Mouse (Mus musculus): ENCODE measurements at regions not wholly inside any gene's neighbourhood (a gene's known extent, or its start where the extent isn't known, plus 50 kb on each side); places are given as distances from the start of the nearest gene placed in this dataset.

DNA sequence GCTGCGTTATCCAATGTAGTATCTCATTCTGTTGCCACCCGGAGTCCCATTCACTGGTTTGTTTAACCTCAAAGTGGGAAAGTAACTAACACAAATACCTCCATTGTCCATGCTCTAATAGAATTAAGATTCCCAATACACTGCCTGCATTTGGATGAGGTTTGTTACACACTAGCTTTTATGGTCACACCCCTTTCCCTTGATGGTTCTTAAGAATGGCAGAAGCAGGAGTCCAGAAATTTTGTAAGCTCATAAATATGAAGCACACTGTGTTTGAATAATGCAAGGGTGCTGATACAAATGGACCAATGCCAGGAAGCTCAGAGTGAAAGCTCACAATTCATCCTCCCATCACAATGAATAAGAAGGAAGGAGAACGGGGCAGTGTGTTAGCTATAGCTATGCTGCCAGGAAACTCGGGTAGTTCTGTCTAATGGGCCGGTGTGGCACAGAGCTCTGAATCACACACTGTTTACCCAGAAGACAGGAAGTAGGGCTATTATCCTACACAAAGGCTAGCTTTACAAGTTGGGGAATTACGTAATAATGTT is 227.0 kb downstream of the Tmem161b start:
- 61% methylated on average over 6 of the region's 6 CpGs for WGBS
- Histone ChIP-seq H3K4me3 (ENCODE audit: low read depth, low read length) (no peak overlapping the region), H3K27me3 (ENCODE audit: control insufficient read depth, insufficient read depth, low read length) (no peaks in the 10 kb centered on the region), H3K36me3 (ENCODE audit: control insufficient read depth, insufficient read depth, low read length) (no peaks in the 10 kb centered on the region), H3K27ac (ENCODE audit: insufficient read depth, low read depth, low read length) (no peak overlapping the region), H3K4me1 (ENCODE audit: control insufficient read depth, insufficient read depth, insufficient read length, low read length) (no peaks in the 10 kb centered on the region)
- TF ChIP-seq CTCF (IDR thresholded peaks at IDR 0.05; ENCODE audit: extremely low read depth, insufficient read length, insufficient replicate concordance, low read depth, low read length) (no peak), POLR2A (IDR thresholded peaks at IDR 0.05; ENCODE audit: low read depth, low read length) (no peak)
